Mouse (Mus musculus) intestine, postnatal 0 days (tissue): ENCODE data around the gene Cdk12. TPM values are rescaled to one million over a fixed set of nuclear protein-coding genes. Genes with fewer than 3 reads are reported as not detected.

Experiments
- ATAC-seq: fragments of 200-750 bp; cut with Nextera tagmentation; 2 replicates; pipeline ENCODE4 v1.8.0; 2017; ENCODE audit warnings: mild to moderate bottlenecking, moderate TSS enrichment, moderate library complexity
- H3K27ac ChIP-seq: fragments of 300-500 bp; sonication (generic); 2 replicates; pipeline ENCODE4 v1.5.1; 2014; ENCODE audit warnings: mild to moderate bottlenecking, low read depth, low read length, moderate library complexity
- H3K27me3 ChIP-seq: fragments of 300-500 bp; sonication (generic); replicated peaks from 2 replicates; pipeline ENCODE4 v1.6.1; 2014; ENCODE audit warnings: low read length, mixed read lengths; ENCODE audit not compliant: control insufficient read depth, insufficient read depth
- H3K36me3 ChIP-seq: fragments of 300-500 bp; sonication (generic); 2 replicates; pipeline ENCODE4 v1.6.1; 2014; ENCODE audit warnings: mild to moderate bottlenecking, moderate library complexity; ENCODE audit not compliant: control insufficient read depth, insufficient read depth
- H3K4me1 ChIP-seq: fragments of 300-500 bp; sonication (generic); replicated peaks from 2 replicates; pipeline ENCODE4 v1.6.1; 2014; ENCODE audit warnings: antibody characterized with exemption, low read length, mixed read lengths; ENCODE audit not compliant: control insufficient read depth, insufficient read depth
- H3K4me2 ChIP-seq: fragments of 300-500 bp; sonication (generic); replicated peaks from 2 replicates; pipeline ENCODE4 v1.6.1; 2014; ENCODE audit warnings: low read depth, mild to moderate bottlenecking, moderate library complexity
- H3K4me3 ChIP-seq: fragments of 300-500 bp; sonication (generic); 2 replicates; pipeline ENCODE4 v1.5.1; 2014; ENCODE audit warnings: low read depth, low read length
- H3K9ac ChIP-seq: fragments of 300-500 bp; sonication (generic); 2 replicates; pipeline ENCODE4 v1.6.1; 2014; ENCODE audit warnings: mild to moderate bottlenecking, low read depth, low read length
- H3K9me3 ChIP-seq: fragments of 300-500 bp; sonication (generic); 2 replicates; pipeline ENCODE4 v1.6.1; 2016; ENCODE audit warnings: mixed run types; ENCODE audit not compliant: control insufficient read depth
- CTCF ChIP-seq: sonication (generic); IDR thresholded peaks from 2 replicates; pipeline ENCODE4 v1.5.1; 2016; ENCODE audit warnings: low read depth, mild to moderate bottlenecking, control low read depth, antibody characterized with exemption, moderate library complexity
- WGBS: fragments of 180-500 bp; shearing (Covaris S2); extraction: QIAGEN DNeasy Blood & Tissue Kit; methylation state at CpG from one replicate; pipeline ENCODE4 v1.1.7; 2014; 5-methylcytosine and 5-hydroxymethylcytosine counted together
- polyA plus RNA-seq: library from polyadenylated mRNA; unstranded; fragments of >200 nt; fragmentation: Nextera tagmentation; extraction: Ambion mirVana; gene quantifications from 2 replicates; pipeline ENCODE4 v1.2.1, GENCODE M21; 2015

The Cdk12 gene
- polyA plus RNA-seq, 1 experiment from 2014 or later = 4.9 TPM

DNA sequence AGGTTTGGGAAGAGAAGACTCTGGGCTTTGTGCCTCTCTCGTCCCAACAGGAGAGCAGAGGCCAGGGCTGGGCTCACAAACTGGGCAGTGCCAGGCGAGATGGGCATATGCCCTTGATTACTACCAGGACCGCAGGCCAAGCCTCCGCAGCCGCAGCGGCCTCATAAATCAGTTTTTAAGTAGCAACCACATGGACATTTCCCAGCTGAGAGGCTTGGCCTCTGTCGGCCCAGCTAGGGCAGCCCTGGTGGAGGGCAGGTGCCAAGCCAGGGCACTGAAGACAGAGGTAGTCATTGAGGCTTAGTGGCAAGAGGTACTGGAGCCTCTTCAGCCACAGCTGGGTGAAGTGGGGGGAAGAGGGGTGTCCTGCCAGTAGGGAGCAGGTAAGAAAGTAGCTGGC, 114.6 kb downstream of the Cdk12 start:
- TF ChIP-seq CTCF = no peak
- H3K27ac ChIP-seq = no peak overlapping the region
- H3K36me3 ChIP-seq = no peaks in the 10 kb centered on the region
- no peak overlapping the region for H3K9ac ChIP-seq
- no peak overlapping the region for H3K4me2 ChIP-seq
- 15% methylated on average over 7 of the region's 7 CpGs for WGBS
- no peak for ATAC-seq
- H3K27me3 ChIP-seq = peaks cover 80% of the 10 kb centered on the region
- no peak overlapping the region for H3K4me3 ChIP-seq
- no peaks in the 10 kb centered on the region for H3K9me3 ChIP-seq
- H3K4me1 ChIP-seq = no peaks in the 10 kb centered on the region

DNA sequence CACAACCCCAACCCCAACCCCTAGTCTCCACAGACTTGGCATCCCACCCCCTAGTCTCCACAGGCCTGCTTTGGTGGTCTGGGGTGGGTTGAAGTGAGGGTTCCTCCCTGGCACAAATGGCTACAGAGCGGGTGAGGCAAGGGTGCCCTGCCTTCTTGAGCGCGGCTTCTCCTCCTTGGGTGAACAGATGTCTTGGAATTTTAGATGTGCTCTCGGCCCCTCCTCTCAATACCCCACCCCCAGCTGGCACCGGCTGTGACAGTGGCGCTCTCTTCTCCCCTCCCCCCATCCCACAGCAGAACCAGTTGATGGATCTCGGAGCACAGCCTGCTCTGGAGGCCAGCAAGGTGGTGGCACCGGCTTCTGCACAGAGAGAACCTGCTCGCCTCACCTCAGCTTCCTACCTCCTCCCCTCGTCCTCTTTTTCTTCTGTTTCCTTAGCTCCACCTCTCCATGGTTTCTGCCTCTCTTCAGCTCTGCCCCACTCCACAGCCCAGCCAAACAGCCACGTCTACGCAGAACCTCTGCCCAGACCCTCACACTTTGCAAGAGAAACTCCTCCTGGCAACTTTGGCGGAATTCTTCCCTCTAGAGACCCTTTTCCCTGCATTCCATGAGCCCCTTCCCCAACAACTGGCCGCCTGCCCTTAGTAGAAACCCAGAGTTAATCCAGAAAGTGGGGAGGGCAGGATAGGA, 115.7 kb downstream of the Cdk12 start:
- Histone ChIP-seq H3K36me3 (no peaks in the 10 kb centered on the region), H3K27ac (no peak overlapping the region), H3K9me3 (no peaks in the 10 kb centered on the region), H3K27me3 (peaks cover 89% of the 10 kb centered on the region), H3K4me2 (no peak overlapping the region), H3K9ac (no peak overlapping the region), H3K4me1 (no peaks in the 10 kb centered on the region), H3K4me3 (no peak overlapping the region)
- WGBS = 3% methylated on average over 14 of the region's 14 CpGs
- no peak for TF ChIP-seq CTCF
- no peak for ATAC-seq

DNA sequence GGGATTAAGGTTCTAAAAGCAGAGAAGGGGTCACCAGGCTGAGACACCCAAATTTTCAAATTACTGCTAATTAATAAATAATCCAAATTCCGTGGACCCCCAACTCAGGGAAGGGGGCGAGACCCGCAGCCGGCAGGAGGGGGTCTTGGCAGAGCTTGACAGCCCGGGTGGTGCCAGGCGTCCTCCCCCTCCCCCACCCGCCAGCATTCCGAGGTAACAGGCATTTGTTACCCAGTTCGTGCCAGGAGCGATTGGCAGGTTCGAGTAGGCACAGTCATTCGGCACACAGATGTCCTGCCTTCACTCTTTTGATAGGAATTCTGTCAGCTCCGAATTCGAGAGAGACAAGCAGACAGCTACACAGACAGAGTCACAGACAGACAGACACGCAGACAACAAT, 116.3 kb downstream of the Cdk12 start:
- 8% methylated on average over 15 of the region's 15 CpGs for WGBS
- no peaks in the 10 kb centered on the region for H3K36me3 ChIP-seq
- H3K4me1 ChIP-seq = no peaks in the 10 kb centered on the region
- H3K9me3 ChIP-seq = no peaks in the 10 kb centered on the region
- no peak overlapping the region for H3K4me3 ChIP-seq
- H3K27me3 ChIP-seq = peaks cover 91% of the 10 kb centered on the region
- no peak overlapping the region for H3K9ac ChIP-seq
- TF ChIP-seq CTCF = no peak
- H3K27ac ChIP-seq = no peak overlapping the region
- no peak for ATAC-seq
- H3K4me2 ChIP-seq = no peak overlapping the region

DNA sequence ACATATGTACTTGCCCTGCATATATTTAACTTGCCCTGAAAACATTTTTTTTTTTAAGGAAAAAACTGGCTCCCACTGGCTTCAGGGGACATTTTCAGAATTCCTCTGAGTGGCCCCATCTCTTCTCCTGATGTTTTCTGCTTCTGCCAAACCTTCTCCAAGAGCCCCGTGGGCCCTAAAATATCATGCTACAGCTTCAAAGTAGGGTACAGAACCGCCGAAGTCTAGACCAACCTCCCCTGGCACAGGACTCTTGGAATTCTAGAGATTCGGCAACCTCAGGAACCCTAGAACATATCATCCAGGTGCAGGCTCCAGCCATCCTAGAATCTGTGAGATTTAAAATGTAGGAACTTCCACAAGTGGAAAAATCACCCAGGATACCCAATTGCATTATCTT, 116.7 kb downstream of the Cdk12 start:
- no peak overlapping the region for H3K4me2 ChIP-seq
- peaks cover 92% of the 10 kb centered on the region for H3K27me3 ChIP-seq
- H3K9me3 ChIP-seq = no peaks in the 10 kb centered on the region
- ATAC-seq = no peak
- H3K4me1 ChIP-seq = no peaks in the 10 kb centered on the region
- no peak for TF ChIP-seq CTCF
- H3K27ac ChIP-seq = no peak overlapping the region
- WGBS = 24% methylated on average over 4 of the region's 4 CpGs
- no peak overlapping the region for H3K4me3 ChIP-seq
- no peak overlapping the region for H3K9ac ChIP-seq
- no peaks in the 10 kb centered on the region for H3K36me3 ChIP-seq

DNA sequence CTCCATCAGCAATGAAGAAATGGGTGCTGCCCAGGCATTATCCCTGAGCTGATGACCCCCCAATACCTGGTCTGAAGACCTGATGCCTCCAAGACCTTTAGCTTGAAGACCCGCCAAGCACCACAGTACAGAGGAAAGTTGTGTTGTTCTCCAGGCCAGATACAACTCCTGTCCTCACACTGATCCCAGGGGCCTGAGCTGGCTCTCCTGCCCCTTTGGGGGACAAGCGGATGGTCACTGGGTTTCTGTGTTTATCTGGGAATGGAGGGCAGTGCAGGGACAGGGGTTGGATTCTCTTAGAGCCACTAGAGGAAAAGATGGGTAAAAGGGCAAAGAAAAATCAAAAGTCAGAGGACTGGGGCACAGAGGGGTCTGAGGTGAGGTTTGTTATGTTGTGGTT, 117.1 kb downstream of the Cdk12 start:
- Histone ChIP-seq H3K36me3 (no peaks in the 10 kb centered on the region), H3K4me2 (no peak overlapping the region), H3K9me3 (no peaks in the 10 kb centered on the region), H3K9ac (no peak overlapping the region), H3K4me1 (no peaks in the 10 kb centered on the region), H3K27ac (no peak overlapping the region), H3K4me3 (no peak overlapping the region), H3K27me3 (peaks cover 92% of the 10 kb centered on the region)
- WGBS = 10% methylated on average over 2 of the region's 2 CpGs
- TF ChIP-seq CTCF = no peak
- no peak for ATAC-seq

DNA sequence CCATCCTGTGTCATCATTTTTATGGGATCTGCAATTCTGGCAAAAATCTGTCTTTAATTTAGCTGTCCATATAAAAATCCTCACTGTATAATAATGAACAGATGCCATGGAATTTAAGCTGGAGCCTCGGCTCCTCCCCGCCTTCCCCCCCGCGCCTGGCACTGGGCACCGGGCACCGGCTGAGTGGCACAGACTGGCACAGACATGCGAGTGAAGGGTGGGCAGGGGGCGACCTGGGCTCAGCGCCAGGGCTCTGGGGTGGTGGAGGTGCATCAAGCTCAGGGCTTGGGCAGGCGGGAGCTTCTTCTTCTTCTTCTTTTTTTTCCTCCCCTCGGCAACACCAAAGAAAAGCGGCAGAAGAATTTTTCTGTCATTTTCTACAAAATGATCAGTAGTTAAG, 117.5 kb downstream of the Cdk12 start:
- no peak for TF ChIP-seq CTCF
- Histone ChIP-seq H3K27ac (no peak overlapping the region), H3K4me3 (no peak overlapping the region), H3K4me1 (no peaks in the 10 kb centered on the region), H3K4me2 (no peak overlapping the region), H3K9me3 (no peaks in the 10 kb centered on the region), H3K27me3 (peaks cover 94% of the 10 kb centered on the region), H3K9ac (no peak overlapping the region), H3K36me3 (no peaks in the 10 kb centered on the region)
- no peak for ATAC-seq
- 11% methylated on average over 12 of the region's 12 CpGs for WGBS
